Mouse (Mus musculus): Measurements from ENCODE around the gene Vps13d.

Gene Vps13d

GRCm38 (mm10) chr4:145194559-145195162 is at the start of gene Vps13d:
Gene Vps13d (minus strand): TSS chr4:145195005.
- peak; percentile 84 to 85 for DNase-seq (ENCODE audit: low spot score in 2 of 2)

- no peak for DNase-seq (ENCODE audit: low spot score in 2 of 2)
Observed at GRCm38 (mm10) chr4:145242719-145243350, 48.0 kb upstream of the Vps13d start.

GRCm38 (mm10) chr4:145240723-145241231 is 46.0 kb upstream of the Vps13d start:
- no peak for DNase-seq (ENCODE audit: low spot score in 2 of 2)

GRCm38 (mm10) chr4:145239049-145239830 is 44.4 kb upstream of the Vps13d start:
- DNase-seq (ENCODE audit: low spot score in 2 of 2) = peak in 1 of 2 experiments; percentile 29

- DNase-seq (ENCODE audit: low spot score in 2 of 2) = no peak
Observed at GRCm38 (mm10) chr4:145236027-145236426, 41.2 kb upstream of the Vps13d start.

- DNase-seq (ENCODE audit: low spot score in 2 of 2) = no peak
Observed at GRCm38 (mm10) chr4:145233487-145234228, 38.9 kb upstream of the Vps13d start.

- no peak for DNase-seq (ENCODE audit: low spot score in 2 of 2)
Observed at GRCm38 (mm10) chr4:145231732-145232131, 36.9 kb upstream of the Vps13d start.

- no peak for DNase-seq (ENCODE audit: low spot score in 2 of 2)
Observed at GRCm38 (mm10) chr4:145230647-145231046, 35.8 kb upstream of the Vps13d start.

GRCm38 (mm10) chr4:145229524-145230163 is 34.8 kb upstream of the Vps13d start:
- no peak for DNase-seq (ENCODE audit: low spot score in 2 of 2)

- DNase-seq (ENCODE audit: low spot score in 2 of 2) = no peak
Observed at GRCm38 (mm10) chr4:145229051-145229450, 34.2 kb upstream of the Vps13d start.

- DNase-seq (ENCODE audit: low spot score in 2 of 2) = no peak
Observed at GRCm38 (mm10) chr4:145224613-145225012, 29.8 kb upstream of the Vps13d start.

GRCm38 (mm10) chr4:145222064-145222463 is 27.3 kb upstream of the Vps13d start:
- DNase-seq (ENCODE audit: low spot score in 2 of 2) = no peak

- no peak for DNase-seq (ENCODE audit: low spot score in 2 of 2)
Observed at GRCm38 (mm10) chr4:145221379-145221778, 26.6 kb upstream of the Vps13d start.

- no peak for DNase-seq (ENCODE audit: low spot score in 2 of 2)
Observed at GRCm38 (mm10) chr4:145220001-145220400, 25.2 kb upstream of the Vps13d start.

- no peak for DNase-seq (ENCODE audit: low spot score in 2 of 2)
Observed at GRCm38 (mm10) chr4:145219240-145219985, 24.6 kb upstream of the Vps13d start.

GRCm38 (mm10) chr4:145217837-145218236 is 23.0 kb upstream of the Vps13d start:
- DNase-seq (ENCODE audit: low spot score in 2 of 2) = no peak

- DNase-seq (ENCODE audit: low spot score in 2 of 2) = no peak
Observed at GRCm38 (mm10) chr4:145217046-145217445, 22.2 kb upstream of the Vps13d start.

- DNase-seq (ENCODE audit: low spot score in 2 of 2) = no peak
Observed at GRCm38 (mm10) chr4:145215396-145215795, 20.6 kb upstream of the Vps13d start.

GRCm38 (mm10) chr4:145214786-145215174 is 20.0 kb upstream of the Vps13d start:
- DNase-seq (ENCODE audit: low spot score in 2 of 2) = no peak

- DNase-seq (ENCODE audit: low spot score in 2 of 2) = peak; percentile 79 to 88
Observed at GRCm38 (mm10) chr4:145213999-145214785, 19.4 kb upstream of the Vps13d start.

Measured in right cerebral cortex, postnatal 36 days (tissue).